Mouse (Mus musculus) heart, postnatal 0 days (tissue): ENCODE results near the gene Fryl. TPM values are rescaled to one million over a fixed set of nuclear protein-coding genes. Genes with fewer than 3 reads are reported as not detected.

Experiments
- ATAC-seq: fragments of 200-750 bp; cut with Nextera tagmentation; 2 replicates; pipeline ENCODE4 v1.8.0; 2017; ENCODE audit warnings: low read depth, moderate number of reproducible peaks, moderate library complexity; ENCODE audit not compliant: insufficient read depth
- DNase-seq: peaks from one replicate; pipeline ENCODE4 v3.0.0-alpha.2; 2016; ENCODE audit warnings: low spot score
- H3K27ac ChIP-seq: fragments of 300-500 bp; sonication (generic); 2 replicates; pipeline ENCODE4 v1.5.1; 2014; ENCODE audit warnings: low read depth, mild to moderate bottlenecking
- H3K27me3 ChIP-seq: fragments of 300-500 bp; sonication (generic); 2 replicates; pipeline ENCODE4 v1.6.1; 2014; ENCODE audit warnings: low read length, mixed read lengths; ENCODE audit not compliant: control insufficient read depth, insufficient read depth
- H3K36me3 ChIP-seq: fragments of 300-500 bp; sonication (generic); replicated peaks from 2 replicates; pipeline ENCODE4 v1.6.1; 2014; ENCODE audit warnings: low read length, mixed read lengths; ENCODE audit not compliant: control insufficient read depth, insufficient read depth
- H3K4me1 ChIP-seq: fragments of 300-500 bp; sonication (generic); 2 replicates; pipeline ENCODE4 v1.6.1; 2014; ENCODE audit warnings: antibody characterized with exemption; ENCODE audit not compliant: control insufficient read depth, insufficient read depth
- H3K4me2 ChIP-seq: fragments of 300-500 bp; sonication (generic); 2 replicates; pipeline ENCODE4 v1.6.1; 2014; ENCODE audit warnings: low read depth, mild to moderate bottlenecking, low read length, moderate library complexity
- H3K4me3 ChIP-seq: fragments of 300-500 bp; sonication (generic); 2 replicates; pipeline ENCODE4 v1.5.1; 2014; ENCODE audit warnings: low read depth, low read length
- H3K9ac ChIP-seq: fragments of 300-500 bp; sonication (generic); replicated peaks from 2 replicates; pipeline ENCODE4 v1.6.1; 2014; ENCODE audit warnings: low read depth, low read length, mixed read lengths
- H3K9me3 ChIP-seq: fragments of 300-500 bp; sonication (generic); replicated peaks from 2 replicates; pipeline ENCODE4 v1.6.1; 2016; ENCODE audit warnings: low read length; ENCODE audit not compliant: control insufficient read depth
- CTCF ChIP-seq: IDR thresholded peaks from 2 replicates; pipeline ENCODE4 v1.5.1; 2016; ENCODE audit warnings: antibody characterized with exemption, control low read depth, low read depth
- EP300 ChIP-seq: IDR thresholded peaks from 2 replicates; pipeline ENCODE4 v1.6.1; 2016; ENCODE audit warnings: antibody characterized with exemption, low read depth
- WGBS: fragments of 180-500 bp; shearing (Covaris S2); extraction: QIAGEN DNeasy Blood & Tissue Kit; methylation state at CpG from one replicate; pipeline ENCODE4 v1.1.7; 2014; 5-methylcytosine and 5-hydroxymethylcytosine counted together
- polyA plus RNA-seq: library from polyadenylated mRNA; unstranded; fragments of >200 nt; fragmentation: Nextera tagmentation; extraction: Ambion mirVana; gene quantifications from 2 replicates; pipeline ENCODE4 v1.2.1, GENCODE M21; 2015
- total RNA-seq: library from RNA; depleted of rRNA; stranded (reverse); fragments of >200 nt; gene quantifications from 2 replicates; pipeline ENCODE4 v1.2.3, GENCODE M21; 2014; ENCODE audit warnings: low replicate concordance

Fryl gene
- total and polyA plus RNA-seq, 2 experiments from 2014 or later, result 19.3 to 43.0 TPM

- peaks cover 89% of the 10 kb centered on the region for H3K36me3 ChIP-seq
These were observed 202.5 kb downstream of the Fryl start for GRCm38 (mm10) chr5:73053933-73054332.

GRCm38 (mm10) chr5:73047651-73048245, 208.7 kb downstream of the Fryl start:
- Histone ChIP-seq H3K9me3 (no peaks in the 10 kb centered on the region), H3K36me3 (peaks cover 86% of the 10 kb centered on the region), H3K4me2 (no peak overlapping the region), H3K4me1 (no peaks in the 10 kb centered on the region), H3K9ac (no peak overlapping the region), H3K4me3 (no peak overlapping the region), H3K27me3 (no peaks in the 10 kb centered on the region), H3K27ac (no peak overlapping the region)
- WGBS, result 70% methylated on average over 7 of the region's 7 CpGs
- DNase-seq (no peak), ATAC-seq (no peak)
- TF ChIP-seq CTCF, result no peak
- TF ChIP-seq EP300, result no peak

More at GRCm38 (mm10) chr5:73053933-73054332, 202.5 kb downstream of the Fryl start:
- no peak for ATAC-seq
- no peaks in the 10 kb centered on the region for H3K9me3 ChIP-seq
- H3K4me2 ChIP-seq, result no peak overlapping the region
- H3K4me3 ChIP-seq, result no peak overlapping the region
- no peaks in the 10 kb centered on the region for H3K27me3 ChIP-seq
- WGBS, result 88% methylated on average over 8 of the region's 8 CpGs
- no peak for DNase-seq
- H3K4me1 ChIP-seq, result no peaks in the 10 kb centered on the region
- no peak overlapping the region for H3K27ac ChIP-seq
- H3K9ac ChIP-seq, result no peak overlapping the region
- TF ChIP-seq EP300 (no peak), CTCF (no peak)

DNA sequence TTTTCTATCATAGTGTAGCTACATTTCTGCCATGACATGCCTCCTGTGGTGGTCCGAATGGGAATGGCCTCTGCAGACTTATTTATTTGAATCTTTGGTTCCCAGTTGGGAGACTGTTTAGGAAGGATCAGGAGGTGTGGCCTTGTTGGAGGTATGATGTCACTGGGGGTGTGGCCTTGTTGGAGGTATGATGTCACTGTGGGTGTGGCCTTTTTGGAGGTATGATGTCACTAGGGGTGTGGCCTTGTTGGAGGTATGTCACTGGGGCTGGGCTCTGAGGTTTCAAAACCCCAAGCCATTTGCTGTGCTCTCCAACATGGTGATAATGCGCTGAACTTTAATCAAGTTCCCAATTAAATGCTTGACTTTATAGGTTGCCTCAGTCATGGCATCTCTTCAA, 212.4 kb downstream of the Fryl start:
- Histone ChIP-seq H3K36me3 (peaks cover 62% of the 10 kb centered on the region), H3K4me1 (no peaks in the 10 kb centered on the region), H3K27ac (no peak overlapping the region), H3K4me2 (no peak overlapping the region), H3K9me3 (no peaks in the 10 kb centered on the region), H3K27me3 (no peaks in the 10 kb centered on the region), H3K4me3 (no peak overlapping the region), H3K9ac (no peak overlapping the region)
- ATAC-seq (no peak), DNase-seq (no peak)
- no peak for TF ChIP-seq CTCF
- no peak for TF ChIP-seq EP300
- WGBS, result 100% methylated on average over 2 of the region's 2 CpGs

- Histone ChIP-seq H3K36me3 (peaks cover 81% of the 10 kb centered on the region), H3K27me3 (no peaks in the 10 kb centered on the region), H3K9ac (no peak overlapping the region), H3K4me1 (no peaks in the 10 kb centered on the region), H3K4me3 (no peak overlapping the region), H3K9me3 (no peaks in the 10 kb centered on the region), H3K27ac (no peak overlapping the region), H3K4me2 (no peak overlapping the region)
- ATAC-seq (no peak), DNase-seq (no peak)
- 87% methylated on average over 11 of the region's 11 CpGs for WGBS
- TF ChIP-seq EP300, result no peak
- TF ChIP-seq CTCF, result no peak
These were observed 223.9 kb downstream of the Fryl start for GRCm38 (mm10) chr5:73032481-73032880.

- peak; percentile 49; the same call in 1 of the 2 replicates for ATAC-seq
- H3K36me3 ChIP-seq, result peaks cover 71% of the 10 kb centered on the region
- H3K4me3 ChIP-seq, result no peak overlapping the region
- H3K9ac ChIP-seq, result no peak overlapping the region
- H3K27ac ChIP-seq, result no peak overlapping the region
- no peak for DNase-seq
- H3K4me2 ChIP-seq, result no peak overlapping the region
- no peaks in the 10 kb centered on the region for H3K4me1 ChIP-seq
- 49% methylated on average over 13 of the region's 13 CpGs for WGBS
- no peaks in the 10 kb centered on the region for H3K9me3 ChIP-seq
- no peaks in the 10 kb centered on the region for H3K27me3 ChIP-seq
- TF ChIP-seq EP300 (no peak), CTCF (no peak)
These were observed 227.8 kb downstream of the Fryl start for GRCm38 (mm10) chr5:73028646-73029045.

- Histone ChIP-seq H3K27ac (no peak overlapping the region), H3K27me3 (no peaks in the 10 kb centered on the region), H3K4me2 (no peak overlapping the region), H3K9me3 (no peaks in the 10 kb centered on the region), H3K4me1 (no peaks in the 10 kb centered on the region), H3K4me3 (no peak overlapping the region), H3K9ac (no peak overlapping the region), H3K36me3 (peaks cover 43% of the 10 kb centered on the region)
- 96% methylated on average over 13 of the region's 13 CpGs for WGBS
- DNase-seq (no peak), ATAC-seq (no peak)
- TF ChIP-seq CTCF, result no peak
- no peak for TF ChIP-seq EP300
These were observed 232.6 kb downstream of the Fryl start for GRCm38 (mm10) chr5:73023801-73024200.
